Mouse (Mus musculus) gastrocnemius, adult 2 months (tissue): ENCODE data around the gene Nfkbil1. TPM values are rescaled to one million over a fixed set of nuclear protein-coding genes. Genes with fewer than 3 reads are reported as not detected.

Experiments used
- DNase-seq: peaks from one replicate; pipeline ENCODE4 v3.0.0; 2022
- H3K27ac ChIP-seq: fragments of 200-600 bp; 2 replicates; pipeline ENCODE4 v1.8.1; 2022; ENCODE audit warnings: mild to moderate bottlenecking
- H3K4me3 ChIP-seq: fragments of 200-600 bp; 2 replicates; pipeline ENCODE4 v1.8.1; 2022; ENCODE audit warnings: mild to moderate bottlenecking, moderate library complexity
- CTCF ChIP-seq: fragments of 200-600 bp; IDR thresholded peaks from 2 replicates; pipeline ENCODE4 v1.8.1; 2022; ENCODE audit warnings: antibody characterized with exemption, mild to moderate bottlenecking, moderate library complexity
- intact Hi-C: fragments of 180-260 bp; cut with DNase I; formaldehyde crosslinking; loops from one replicate; pipeline ENCODE4 v1.15.1; 2025
- total RNA-seq, 2 experiments: library from RNA; stranded (reverse); gene quantifications; 2 replicates each; pipeline ENCODE4 v1.2.3; 2021

Gene Nfkbil1
- total RNA-seq, 2 experiments from 2014 or later: 7.0 to 7.8 TPM

DNA sequence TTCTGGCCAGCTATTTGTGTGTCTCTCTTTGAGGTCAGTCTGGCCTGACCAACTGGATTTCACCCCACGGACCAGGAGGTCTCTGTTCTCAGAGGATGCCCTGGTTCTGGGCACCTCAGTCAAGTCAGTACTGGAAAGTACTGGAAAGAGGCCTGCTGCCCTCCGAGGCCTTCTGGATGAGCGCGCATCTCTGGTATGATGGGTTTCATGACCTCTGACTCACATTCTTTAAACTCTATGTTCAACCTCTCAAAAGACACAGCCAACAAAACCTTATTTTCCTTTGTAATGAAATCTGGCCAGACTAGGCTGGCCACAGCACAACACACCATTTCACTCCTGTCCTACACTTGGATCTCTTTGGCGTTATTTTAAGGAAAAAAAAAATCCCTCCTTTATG is 10.1 kb downstream of the Nfkbil1 start:
- DNase-seq: no peak
- Histone ChIP-seq H3K27ac (no peak overlapping the region), H3K4me3 (no peak overlapping the region)
- intact Hi-C loops: no loop called here
- no peak for TF ChIP-seq CTCF

DNA sequence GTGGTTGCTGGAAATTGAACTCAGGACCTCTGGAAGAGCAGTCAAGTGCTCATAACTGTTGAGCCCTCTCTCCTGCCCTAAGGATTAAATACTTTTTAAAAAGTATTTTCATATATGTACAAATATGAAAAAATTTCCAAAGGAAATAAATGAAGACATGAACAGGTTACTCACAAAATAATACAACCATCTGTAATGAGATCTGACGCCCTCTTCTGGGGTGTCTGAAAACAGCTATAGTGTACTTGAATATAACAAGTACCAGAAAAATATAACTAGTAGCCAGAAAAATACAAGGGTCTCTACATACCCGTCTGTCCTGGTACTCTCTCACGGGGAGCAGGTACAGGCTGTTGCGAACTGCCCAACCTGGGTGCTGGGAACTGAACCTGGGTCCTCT is 11.0 kb downstream of the Nfkbil1 start:
- Histone ChIP-seq H3K4me3 (no peak overlapping the region), H3K27ac (no peak overlapping the region)
- no peak for TF ChIP-seq CTCF
- DNase-seq: no peak
- intact Hi-C loops: no loop called here

DNA sequence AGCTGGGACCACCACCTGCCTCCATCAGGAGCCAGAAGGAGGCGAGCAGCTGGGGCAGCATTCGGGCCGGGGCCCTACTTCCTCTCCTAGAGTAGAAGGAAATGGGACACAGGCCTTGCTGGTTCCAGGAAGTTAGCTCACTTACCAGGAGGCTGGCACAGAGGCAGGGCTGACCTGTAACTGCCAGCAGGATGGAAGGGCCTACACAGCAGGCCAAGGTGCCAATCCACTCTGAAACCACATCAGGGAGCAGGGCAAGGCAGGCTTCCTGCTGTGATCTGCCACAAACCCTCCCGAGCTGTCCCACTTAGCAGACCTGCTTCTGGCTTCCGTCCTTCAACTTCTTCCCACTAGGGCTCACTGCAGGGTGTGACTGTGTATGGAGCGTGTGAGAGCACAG is 13.3 kb downstream of the Nfkbil1 start:
- TF ChIP-seq CTCF: no peak
- peak; percentile 60 for DNase-seq
- Histone ChIP-seq H3K27ac (peak overlapping the region; percentile 70), H3K4me3 (peak overlapping the region; percentile 39)
- intact Hi-C loops: no loop called here

DNA sequence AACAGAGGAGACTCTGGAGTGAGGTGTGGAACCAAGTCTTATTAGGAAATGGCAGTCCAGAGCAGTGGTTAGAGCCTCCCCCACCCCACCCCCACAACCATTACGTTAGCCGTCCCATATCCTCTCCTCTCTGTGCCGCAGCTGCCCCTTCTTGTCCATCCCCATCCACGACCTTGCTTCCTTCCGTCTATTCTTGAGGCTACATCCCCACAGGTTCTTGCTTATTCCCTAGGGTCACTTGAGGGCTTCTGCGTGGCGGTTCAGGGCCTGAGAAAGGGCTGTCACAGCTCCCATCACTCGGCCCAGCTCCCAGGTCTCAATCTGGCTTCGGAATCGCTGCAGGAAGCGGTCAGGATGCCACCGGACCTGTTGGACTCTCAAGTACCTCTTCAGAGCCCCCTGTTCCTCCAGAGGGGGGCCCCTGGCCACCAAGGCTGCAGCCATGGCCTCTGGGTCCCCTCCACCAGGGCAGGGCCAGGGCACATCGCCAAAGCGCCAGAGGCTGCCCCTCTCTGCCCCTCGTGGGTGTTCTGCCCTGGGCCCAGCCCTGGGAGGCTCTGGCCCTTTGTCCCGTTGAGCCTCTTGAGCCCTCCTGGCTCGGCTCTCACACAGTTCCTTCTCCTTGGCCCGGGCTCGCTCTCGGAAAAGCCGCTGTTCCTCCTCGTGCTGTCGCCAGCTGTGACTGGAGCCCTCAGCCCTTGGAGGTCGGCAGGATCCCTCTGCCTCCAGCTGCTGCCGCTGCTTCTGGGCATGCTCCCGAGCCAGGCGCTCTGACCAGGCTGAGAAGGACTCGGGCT is 15.2 kb downstream of the Nfkbil1 start, which contains the start of gene Gm16181:
TSS of gene Gm16181 (plus strand) at position 679 of the 797 bp plus-strand sequence.
- DNase-seq: no peak
- Histone ChIP-seq H3K4me3 (peak within 1 kb of the TSS; percentile 44), H3K27ac (peak within 1 kb of the TSS; percentile 80)
- TF ChIP-seq CTCF: no peak
- intact Hi-C loops: no loop called here

DNA sequence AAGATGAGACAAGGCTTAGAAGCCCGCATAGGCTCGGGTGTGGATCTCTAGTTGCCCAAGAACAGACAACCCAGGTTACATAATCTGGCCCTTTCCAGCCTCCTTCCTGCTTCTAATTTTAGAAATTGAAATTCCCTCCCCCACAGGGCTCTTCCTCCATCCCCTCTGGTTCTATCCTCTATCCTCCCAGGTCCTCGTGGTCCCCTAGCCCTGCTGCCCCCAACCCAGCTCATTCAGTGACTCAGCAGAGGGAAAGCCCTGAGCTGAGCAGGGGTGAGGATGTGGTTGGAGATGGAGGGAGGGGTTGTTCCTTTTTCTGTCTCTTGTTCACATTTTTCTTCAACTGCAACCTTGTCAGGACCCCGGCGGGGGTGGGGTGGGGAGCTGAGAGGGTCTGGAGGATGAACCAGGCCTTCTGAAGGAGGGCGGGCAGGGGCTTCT is 16.0 kb downstream of the Nfkbil1 start:
- DNase-seq: no peak
- Histone ChIP-seq H3K27ac (peak overlapping the region; percentile 80), H3K4me3 (peak overlapping the region; percentile 34; the same call in 1 of the 2 replicates)
- intact Hi-C loops: no loop called here
- no peak for TF ChIP-seq CTCF

DNA sequence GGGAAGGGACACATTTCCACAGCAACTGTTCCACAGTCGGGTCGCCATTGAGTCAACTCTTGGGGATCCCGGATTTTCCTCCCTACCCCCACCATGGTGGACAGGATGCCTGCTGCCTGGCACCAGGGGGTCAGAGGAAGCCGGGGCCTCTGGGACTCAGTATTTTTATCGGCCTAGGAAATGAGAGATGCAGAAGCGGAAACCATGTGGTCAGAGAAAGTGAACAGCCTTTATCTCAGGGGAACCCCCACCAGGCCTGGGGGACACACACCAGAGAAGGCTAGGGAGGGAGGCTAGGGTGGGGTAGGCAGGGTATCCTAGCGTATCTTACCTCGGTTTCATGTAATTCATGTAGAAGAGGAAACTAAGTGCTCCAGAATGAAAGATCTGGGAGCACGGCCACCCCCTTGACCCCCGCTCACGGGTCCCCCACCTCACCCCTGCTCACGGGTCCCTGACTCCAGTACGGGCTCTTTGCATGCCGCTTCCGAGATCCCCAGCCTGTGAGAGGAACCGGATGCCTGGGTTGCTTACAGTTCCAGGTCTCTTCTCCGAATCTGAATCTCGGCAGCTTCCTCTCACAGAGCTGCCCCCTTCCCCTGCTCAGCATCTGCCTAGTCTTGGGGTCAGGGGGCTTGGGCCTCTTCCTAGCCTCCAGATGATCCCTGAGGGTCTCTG is 16.9 kb downstream of the Nfkbil1 start:
- intact Hi-C loops: no loop called here
- DNase-seq: no peak
- H3K4me3 ChIP-seq: peak overlapping the region; percentile 16
- no peak for TF ChIP-seq CTCF
- H3K27ac ChIP-seq: peak overlapping the region; percentile 80

DNA sequence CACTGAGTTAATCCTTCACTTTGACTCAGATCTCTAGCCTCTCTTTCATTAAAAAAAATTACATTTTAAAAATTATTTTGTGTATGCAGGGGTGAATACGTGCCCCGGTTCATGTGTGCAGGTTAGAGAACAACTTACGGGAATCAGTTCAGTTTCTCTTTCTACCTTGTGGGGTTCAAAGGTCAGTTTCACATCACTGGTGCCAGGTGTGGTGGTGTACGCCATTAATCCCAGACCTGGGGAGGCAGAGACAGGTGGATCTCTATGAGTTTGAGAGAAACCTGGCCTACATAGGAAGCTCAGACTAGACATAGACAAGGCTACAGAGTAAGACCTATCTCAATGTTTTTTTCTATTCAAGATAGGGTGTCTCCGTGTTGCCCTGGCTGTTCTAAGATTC is 22.5 kb downstream of the Nfkbil1 start:
- no peak overlapping the region for H3K4me3 ChIP-seq
- no peak for DNase-seq
- intact Hi-C loops: no loop called here
- no peak for TF ChIP-seq CTCF
- H3K27ac ChIP-seq: no peak overlapping the region

DNA sequence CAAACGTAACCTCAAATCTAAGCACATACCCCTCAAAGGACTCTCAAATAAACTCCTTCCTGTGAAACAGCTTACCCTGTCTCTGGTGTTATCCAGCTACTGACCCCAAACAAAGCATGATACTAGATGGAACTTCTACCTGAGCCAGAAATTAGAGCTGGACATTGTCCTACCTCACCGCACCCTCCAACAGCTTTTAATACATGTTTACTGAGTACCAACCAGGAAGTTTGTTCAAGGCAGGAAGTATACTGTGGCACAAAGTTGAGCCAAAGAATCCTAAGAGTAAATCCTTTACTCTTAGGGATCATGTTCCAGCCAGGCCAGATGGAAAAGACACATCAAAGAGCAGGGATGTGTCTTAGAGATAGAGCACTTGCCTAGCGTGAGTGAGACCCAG is 25.0 kb downstream of the Nfkbil1 start:
- Histone ChIP-seq H3K27ac (no peak overlapping the region), H3K4me3 (no peak overlapping the region)
- no peak for TF ChIP-seq CTCF
- intact Hi-C loops: no loop called here
- DNase-seq: no peak

DNA sequence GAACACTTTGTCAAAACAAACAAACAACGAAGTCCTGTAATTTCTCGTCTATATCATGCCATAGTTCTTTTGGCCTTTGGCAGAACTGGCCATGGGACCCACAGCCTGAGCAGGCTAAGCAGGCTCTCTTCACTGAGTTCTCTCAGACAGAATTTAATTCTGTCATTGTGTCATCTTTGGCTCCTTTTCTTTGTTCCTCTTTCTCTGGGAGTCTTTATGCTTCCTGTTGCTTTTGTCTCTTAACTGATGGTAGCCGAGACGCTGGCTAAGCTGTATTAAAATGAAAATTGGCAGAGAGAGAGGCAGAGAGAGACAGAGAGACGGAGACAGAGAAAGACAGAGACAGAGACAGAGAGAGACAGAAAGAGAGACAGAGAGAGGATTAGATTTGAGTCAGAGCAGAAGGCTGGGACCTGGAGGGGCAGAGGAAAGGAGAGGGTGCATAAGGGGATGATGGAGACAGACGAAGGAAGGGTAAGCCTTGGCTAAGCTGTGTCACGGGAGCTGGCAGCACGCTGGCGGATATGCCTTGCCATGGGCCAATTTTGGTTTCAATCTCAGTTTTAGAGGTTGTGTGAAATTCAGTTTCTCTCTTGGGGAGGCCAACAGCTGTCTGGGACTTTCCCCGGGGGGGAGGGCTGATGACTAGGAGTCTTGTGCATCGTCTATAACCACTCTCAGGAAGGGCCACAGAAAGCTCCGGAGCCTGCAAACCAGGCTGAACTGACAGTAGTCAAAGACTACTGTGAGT is 25.6 kb downstream of the Nfkbil1 start:
- DNase-seq: no peak
- TF ChIP-seq CTCF: no peak
- Histone ChIP-seq H3K4me3 (no peak overlapping the region; the same call in 1 of the 2 replicates), H3K27ac (peak overlapping the region; percentile 28; the same call in 1 of the 2 replicates)
- intact Hi-C loops: no loop called here

DNA sequence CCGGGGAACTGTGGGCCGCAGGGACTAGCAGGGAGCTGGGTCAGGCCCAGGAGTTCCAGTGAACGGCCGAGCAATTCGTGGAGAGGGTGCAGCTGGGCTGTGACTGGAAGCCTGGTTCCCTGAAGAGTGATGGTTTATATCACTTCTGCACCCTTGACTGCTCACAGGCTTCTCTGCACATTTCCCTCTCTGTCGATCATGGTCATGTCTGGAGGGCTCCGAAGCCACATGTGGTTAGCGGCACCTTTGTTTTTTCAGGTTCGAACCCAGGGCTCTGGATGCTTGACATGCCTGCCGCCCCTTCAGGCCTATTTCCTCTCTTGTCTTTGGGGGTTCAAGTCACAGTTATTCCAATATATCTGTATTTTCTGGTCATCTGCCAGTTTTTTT is 30.2 kb downstream of the Nfkbil1 start:
- Histone ChIP-seq H3K27ac (no peak overlapping the region), H3K4me3 (no peak overlapping the region)
- DNase-seq: no peak
- intact Hi-C loops: no loop called here
- no peak for TF ChIP-seq CTCF

DNA sequence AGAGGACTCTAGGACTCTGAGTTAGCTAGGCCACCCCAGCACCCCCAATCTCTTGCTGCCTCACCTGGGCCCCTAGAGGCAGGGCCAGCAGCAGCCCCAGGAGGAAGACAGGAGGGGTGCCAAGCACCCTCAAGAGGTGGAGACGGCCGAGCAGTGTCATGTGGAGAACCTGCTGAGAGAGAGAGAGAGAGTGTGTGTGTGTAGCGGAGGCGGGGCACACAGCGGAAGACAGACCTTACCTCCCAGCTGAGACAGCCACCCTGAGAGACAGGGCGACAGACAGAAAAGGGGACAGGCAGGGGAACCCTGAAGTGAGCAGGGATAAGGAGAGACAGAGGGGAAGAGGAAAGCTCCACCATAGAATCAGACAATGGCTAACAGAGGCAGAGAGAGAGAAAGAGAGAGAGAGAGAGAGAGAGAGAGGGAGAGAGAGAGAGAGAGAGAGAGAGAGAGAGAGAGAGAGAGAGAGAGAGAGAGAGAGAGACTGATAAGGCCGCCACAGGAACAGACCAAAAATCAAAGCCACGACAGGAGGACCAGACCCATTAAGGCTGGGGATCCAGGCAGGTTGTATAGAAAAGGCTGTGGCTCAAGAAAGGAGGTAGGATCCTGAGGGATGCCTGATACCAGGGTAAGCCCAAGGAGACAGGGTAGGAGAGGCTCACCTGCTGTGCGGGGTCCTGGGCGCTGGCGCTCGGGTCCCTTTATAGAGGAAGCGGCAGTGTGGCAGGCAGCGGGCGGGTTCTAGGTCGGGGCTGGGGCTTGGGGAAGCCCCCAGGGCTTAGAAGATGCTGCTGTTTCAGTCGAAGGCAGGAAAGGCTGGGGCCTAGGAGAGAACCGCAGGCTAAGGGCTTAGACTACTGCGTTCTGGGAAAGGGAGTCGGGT is 30.9 kb downstream of the Nfkbil1 start, which contains the start of gene Lta:
TSS of gene Lta (minus strand) at position 858 of the 886 bp plus-strand sequence.
- TF ChIP-seq CTCF: no peak
- Histone ChIP-seq H3K4me3 (no peak within 1 kb of the TSS), H3K27ac (no peak within 1 kb of the TSS)
- DNase-seq: no peak
- intact Hi-C loops: no loop called here

DNA sequence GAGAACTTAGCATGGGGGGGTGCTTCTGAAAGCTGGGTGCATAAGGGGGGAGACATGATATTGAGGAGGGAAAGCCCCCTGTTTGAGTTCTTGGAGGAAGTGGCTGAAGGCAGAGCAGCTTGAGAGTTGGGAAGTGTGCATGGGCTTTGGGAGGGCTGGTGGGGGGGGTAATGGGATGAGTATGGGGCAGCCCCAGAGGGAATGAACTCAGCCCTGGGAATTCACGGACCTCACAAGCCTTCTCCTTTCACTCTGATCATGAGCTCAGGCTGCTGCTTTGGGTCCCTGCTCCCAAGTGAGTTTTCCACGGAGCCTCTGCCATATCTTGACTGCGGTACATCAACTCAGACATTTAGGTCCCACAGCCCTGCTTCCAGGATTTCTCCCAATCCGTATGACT is 33.1 kb downstream of the Nfkbil1 start:
- TF ChIP-seq CTCF: no peak
- no peak overlapping the region for H3K4me3 ChIP-seq
- DNase-seq: no peak
- intact Hi-C loops: no loop called here
- H3K27ac ChIP-seq: no peak overlapping the region
